Mouse (Mus musculus): ENCODE measurements around the gene Hist1h4b. TPM values are rescaled to one million over a fixed set of nuclear protein-coding genes. Genes with fewer than 3 reads are reported as not detected.
"Not testable (repeated sequence)": the region's sequence is repeated elsewhere in the genome, so short reads cannot be mapped to it uniquely, and the experiment has no call there.

Gene Hist1h4b
- polyA plus RNA-seq, 1 experiment from 2014 or later, result 4.4 TPM

DNA sequence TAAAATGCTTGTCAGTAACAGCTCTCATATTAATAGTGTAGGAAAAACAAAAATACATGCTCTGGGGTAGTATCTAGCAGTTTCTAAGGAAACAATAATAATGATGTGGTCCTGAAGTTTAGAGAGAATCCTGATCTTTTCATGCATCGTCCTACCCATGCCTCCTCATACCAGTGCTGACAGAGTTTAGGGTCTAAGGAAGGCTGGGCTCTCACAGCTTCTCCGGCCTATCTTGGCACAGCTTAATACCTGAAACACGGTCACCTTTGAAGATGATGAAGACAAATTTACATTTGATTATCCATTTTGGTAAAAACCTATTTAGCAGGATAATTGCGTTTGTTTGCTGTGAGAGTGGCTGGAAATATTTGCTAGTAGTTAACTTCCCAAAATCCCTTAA is 12.8 kb upstream of the Hist1h4b start:
- H3K27ac ChIP-seq, result no peak overlapping the region
- DNase-seq (ENCODE audit: low spot score) (no peak), ATAC-seq (replicated peaks; ENCODE audit: low FRiP score, low read depth) (no peak)
- peaks cover 11% of the 10 kb centered on the region for H3K4me1 ChIP-seq (replicated peaks; ENCODE audit: insufficient read depth, low read length)
- H3K4me3 ChIP-seq (replicated peaks; ENCODE audit: low read depth, low read length), result no peak overlapping the region
- TF ChIP-seq CTCF (IDR thresholded peaks at IDR 0.05; ENCODE audit: low read depth), result no peak
- 39% methylated on average over 4 of the region's 4 CpGs for WGBS
- no peak overlapping the region for H3K9ac ChIP-seq (ENCODE audit: low read depth, low read length)
- no peaks in the 10 kb centered on the region for H3K36me3 ChIP-seq (ENCODE audit: insufficient read depth, low read length)
- H3K9me3 ChIP-seq (replicated peaks; ENCODE audit: low read length), result no peaks in the 10 kb centered on the region
- peak overlapping the region; percentile 60 for H3K4me2 ChIP-seq (ENCODE audit: low read length)
- H3K27me3 ChIP-seq (ENCODE audit: insufficient read depth, low read length), result no peaks in the 10 kb centered on the region

DNA sequence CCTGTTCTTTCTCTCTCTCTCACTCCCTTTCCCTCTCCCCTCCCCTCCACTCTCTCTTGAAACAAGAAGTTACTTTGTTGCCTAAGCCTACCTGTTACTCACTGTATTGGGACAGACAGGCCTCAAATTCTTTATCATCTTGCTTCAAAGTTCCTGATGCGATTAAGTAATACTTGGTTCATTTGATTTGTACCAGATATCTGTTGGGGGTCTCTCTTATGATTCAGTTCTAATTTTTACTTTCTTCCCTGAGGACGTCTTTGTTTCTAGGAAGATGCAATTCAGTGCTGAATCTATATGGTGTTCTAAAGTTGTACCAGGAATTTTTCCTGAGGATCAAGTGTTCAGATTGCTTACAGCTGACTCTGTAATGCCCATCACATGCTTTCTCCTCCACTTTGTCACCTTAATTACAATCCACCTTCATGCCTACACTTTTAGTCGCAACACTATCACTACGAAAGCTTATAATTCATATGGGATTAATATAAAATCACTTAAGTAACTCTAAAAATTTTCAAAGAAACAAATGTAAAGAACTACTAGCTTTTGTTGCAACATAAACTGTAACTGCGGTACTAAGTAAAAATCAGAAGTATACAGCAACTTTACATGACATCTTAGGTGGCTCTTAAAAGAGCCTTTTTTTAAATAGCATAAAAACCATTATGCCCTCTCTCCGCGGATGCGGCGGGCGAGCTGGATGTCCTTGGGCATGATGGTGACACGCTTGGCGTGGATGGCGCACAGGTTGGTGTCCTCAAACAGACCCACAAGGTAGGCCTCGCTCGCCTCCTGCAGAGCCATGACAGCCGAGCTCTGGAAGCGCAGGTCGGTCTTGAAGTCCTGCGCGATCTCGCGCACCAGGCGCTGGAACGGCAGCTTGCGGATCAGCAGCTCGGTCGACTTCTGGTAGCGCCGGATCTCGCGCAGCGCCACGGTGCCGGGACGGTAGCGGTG is 12.1 kb upstream of the Hist1h4b start:
- DNase-seq (ENCODE audit: low spot score) (no peak), ATAC-seq (replicated peaks; ENCODE audit: low FRiP score, low read depth) (no peak)
- 2% methylated on average over 13 of the region's 36 CpGs for WGBS
- Histone ChIP-seq H3K4me3 (replicated peaks; ENCODE audit: low read depth, low read length) (peak overlapping the region; percentile 30), H3K36me3 (ENCODE audit: insufficient read depth, low read length) (no peaks in the 10 kb centered on the region), H3K9ac (ENCODE audit: low read depth, low read length) (peak overlapping the region; percentile 31; the same call in 1 of the 2 replicates), H3K27me3 (ENCODE audit: insufficient read depth, low read length) (no peaks in the 10 kb centered on the region), H3K4me1 (replicated peaks; ENCODE audit: insufficient read depth, low read length) (peaks cover 11% of the 10 kb centered on the region), H3K4me2 (ENCODE audit: low read length) (peak overlapping the region; percentile 60), H3K27ac (peak overlapping the region; percentile 57; the same call in 1 of the 2 replicates), H3K9me3 (replicated peaks; ENCODE audit: low read length) (no peaks in the 10 kb centered on the region)
- no peak for TF ChIP-seq CTCF (IDR thresholded peaks at IDR 0.05; ENCODE audit: low read depth)

DNA sequence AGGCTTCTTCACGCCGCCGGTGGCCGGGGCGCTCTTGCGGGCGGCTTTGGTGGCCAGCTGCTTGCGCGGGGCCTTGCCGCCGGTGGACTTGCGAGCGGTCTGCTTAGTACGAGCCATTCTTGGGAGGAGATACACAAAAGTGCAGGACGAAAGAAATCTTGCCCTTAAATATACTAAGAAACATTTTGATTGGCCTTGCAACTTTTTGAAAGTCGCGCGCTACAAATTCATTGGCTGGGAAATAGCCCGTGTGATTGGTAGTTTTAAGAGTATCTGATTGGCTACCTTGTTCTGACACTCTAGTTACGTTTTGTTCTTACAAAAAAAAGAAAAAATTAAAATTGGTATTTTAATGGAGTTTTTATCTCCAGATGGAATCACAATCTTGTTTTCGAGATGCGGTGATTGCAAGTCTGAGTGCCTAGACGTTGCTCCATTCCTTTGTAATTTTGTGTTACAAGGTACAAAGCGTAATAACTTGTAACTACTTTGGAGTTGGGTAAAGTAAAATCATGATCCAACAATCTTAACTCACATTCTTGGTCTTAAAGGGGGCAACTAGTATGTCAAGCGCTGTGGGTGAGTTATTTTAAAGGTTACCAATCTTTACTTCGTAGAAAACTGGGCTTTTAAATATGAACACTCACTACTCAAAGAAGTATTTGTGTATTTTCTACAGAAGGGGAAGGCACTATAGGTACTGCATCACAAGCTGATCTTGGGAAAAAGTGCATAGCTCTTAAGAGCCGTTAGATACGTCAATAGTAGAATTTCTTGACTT is 11.2 kb upstream of the Hist1h4b start, which contains the start of gene Hist1h3c:
Hist1h3c (minus strand) TSS at position 222 of the 781 bp plus-strand sequence.
- H3K4me1 ChIP-seq (replicated peaks; ENCODE audit: insufficient read depth, low read length), result peaks cover 11% of the 10 kb centered on the region

DNA sequence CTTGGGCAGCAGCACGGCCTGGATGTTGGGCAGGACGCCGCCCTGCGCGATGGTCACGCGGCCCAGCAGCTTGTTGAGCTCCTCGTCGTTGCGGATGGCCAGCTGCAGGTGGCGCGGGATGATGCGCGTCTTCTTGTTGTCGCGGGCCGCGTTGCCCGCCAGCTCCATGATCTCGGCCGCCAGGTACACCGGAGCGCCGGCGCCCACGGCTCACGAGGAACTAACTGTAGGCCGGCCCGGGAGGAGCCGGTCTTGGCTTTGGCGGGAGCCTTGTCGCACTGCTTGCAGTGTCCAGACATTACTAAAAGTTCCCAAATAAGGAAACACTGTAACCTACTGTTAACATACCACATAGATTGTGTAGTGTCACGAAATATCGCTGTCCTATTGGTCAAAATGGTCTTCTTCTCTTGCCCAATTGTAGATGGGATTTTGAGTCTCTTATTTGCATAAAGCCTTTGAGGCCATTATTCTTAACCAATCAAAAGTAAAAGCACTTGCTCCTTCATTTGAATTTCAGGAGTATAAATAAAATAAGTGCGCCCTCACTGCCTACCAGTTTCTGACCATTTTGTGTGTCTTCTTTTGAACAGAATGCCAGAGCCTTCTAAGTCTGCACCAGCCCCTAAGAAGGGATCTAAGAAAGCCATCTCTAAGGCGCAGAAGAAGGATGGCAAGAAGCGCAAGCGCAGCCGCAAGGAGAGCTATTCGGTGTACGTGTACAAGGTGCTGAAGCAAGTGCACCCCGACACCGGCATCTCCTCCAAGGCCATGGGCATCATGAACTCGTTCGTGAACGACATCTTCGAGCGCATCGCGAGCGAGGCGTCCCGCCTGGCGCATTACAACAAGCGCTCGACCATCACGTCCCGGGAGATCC is 10.4 kb upstream of the Hist1h4b start, which contains the start of gene Hist1h2bb:
Hist1h2bb (plus strand) TSS at position 534 of the 880 bp plus-strand sequence.
- DNase-seq (ENCODE audit: low spot score), result peak; percentile 99
- H3K9me3 ChIP-seq (replicated peaks; ENCODE audit: low read length); H3K27me3 ChIP-seq (ENCODE audit: insufficient read depth, low read length); H3K36me3 ChIP-seq (ENCODE audit: insufficient read depth, low read length): not testable (repeated sequence)
- 0% methylated on average over 37 of the region's 58 CpGs for WGBS
- peak within 1 kb of the TSS; percentile 96 for H3K27ac ChIP-seq
- H3K4me3 ChIP-seq (replicated peaks; ENCODE audit: low read depth, low read length), result peak within 1 kb of the TSS; percentile 32
- peak; percentile 86 for ATAC-seq (replicated peaks; ENCODE audit: low FRiP score, low read depth)
- TF ChIP-seq CTCF (IDR thresholded peaks at IDR 0.05; ENCODE audit: low read depth), result 0 out of 2 replicates have a peak, but pooled peaks have one; percentile 4
- H3K4me1 ChIP-seq (replicated peaks; ENCODE audit: insufficient read depth, low read length), result peaks cover 11% of the 10 kb centered on the region
- H3K4me2 ChIP-seq (ENCODE audit: low read length), result peak within 1 kb of the TSS; percentile 60
- H3K9ac ChIP-seq (ENCODE audit: low read depth, low read length), result peak within 1 kb of the TSS; percentile 54

More for the DNA sequence above, 11.2 kb upstream of the Hist1h4b start, which contains the start of gene Hist1h3c:
- Histone ChIP-seq H3K9me3 (replicated peaks; ENCODE audit: low read length) (no peaks in the 10 kb centered on the region), H3K36me3 (ENCODE audit: insufficient read depth, low read length) (no peaks in the 10 kb centered on the region), H3K27me3 (ENCODE audit: insufficient read depth, low read length) (no peaks in the 10 kb centered on the region), H3K27ac (peak within 1 kb of the TSS; percentile 96), H3K9ac (ENCODE audit: low read depth, low read length) (peak within 1 kb of the TSS; percentile 54), H3K4me2 (ENCODE audit: low read length) (peak within 1 kb of the TSS; percentile 60), H3K4me3 (replicated peaks; ENCODE audit: low read depth, low read length) (peak within 1 kb of the TSS; percentile 32)
- peak; percentile 98 for DNase-seq (ENCODE audit: low spot score)
- peak; percentile 61 for ATAC-seq (replicated peaks; ENCODE audit: low FRiP score, low read depth)
- WGBS, result 1% methylated on average over 22 of the region's 28 CpGs
- TF ChIP-seq CTCF (IDR thresholded peaks at IDR 0.05; ENCODE audit: low read depth), result no peak

DNA sequence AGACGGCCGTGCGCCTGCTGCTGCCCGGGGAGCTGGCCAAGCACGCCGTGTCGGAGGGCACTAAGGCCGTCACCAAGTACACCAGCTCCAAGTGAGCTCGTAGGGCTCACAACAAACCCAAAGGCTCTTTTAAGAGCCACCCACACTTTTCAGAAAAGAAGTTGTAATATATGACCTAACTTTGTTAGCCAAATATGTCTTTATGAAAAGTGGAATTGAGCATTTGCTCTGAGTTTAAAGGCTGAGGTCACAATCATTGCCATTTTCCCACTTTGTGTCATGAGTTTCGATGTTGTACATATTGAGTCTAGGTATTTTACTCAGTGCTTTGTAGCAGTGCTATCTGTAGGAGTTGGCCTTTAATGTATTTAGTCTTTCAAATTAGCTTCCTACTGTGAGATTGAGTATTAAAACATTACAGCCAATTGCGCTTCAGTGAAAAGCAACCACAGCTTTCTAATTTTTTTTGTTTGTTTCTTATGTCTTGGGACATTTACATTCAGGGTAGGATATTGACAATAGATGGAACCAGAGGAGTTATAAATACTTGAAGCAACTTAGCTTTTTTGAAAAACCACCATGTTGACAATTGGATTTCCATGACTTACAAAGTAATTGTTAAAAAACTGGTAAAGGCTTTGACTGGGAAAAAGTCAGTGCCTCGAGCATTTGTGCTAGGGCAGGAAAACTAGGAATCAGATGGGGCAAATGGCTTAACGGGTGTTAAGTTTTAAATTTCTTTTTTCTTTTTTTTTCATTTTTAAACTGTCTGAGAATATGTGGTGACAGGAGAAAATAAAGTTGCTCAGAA is 9.5 kb upstream of the Hist1h4b start:
- Histone ChIP-seq H3K27ac (peak overlapping the region; percentile 96), H3K27me3 (ENCODE audit: insufficient read depth, low read length) (no peaks in the 10 kb centered on the region), H3K4me2 (ENCODE audit: low read length) (peak overlapping the region; percentile 60), H3K9ac (ENCODE audit: low read depth, low read length) (peak overlapping the region; percentile 49), H3K9me3 (replicated peaks; ENCODE audit: low read length) (no peaks in the 10 kb centered on the region), H3K4me1 (replicated peaks; ENCODE audit: insufficient read depth, low read length) (peaks cover 11% of the 10 kb centered on the region), H3K36me3 (ENCODE audit: insufficient read depth, low read length) (no peaks in the 10 kb centered on the region), H3K4me3 (replicated peaks; ENCODE audit: low read depth, low read length) (peak overlapping the region; percentile 32)
- no peak for TF ChIP-seq CTCF (IDR thresholded peaks at IDR 0.05; ENCODE audit: low read depth)
- ATAC-seq (replicated peaks; ENCODE audit: low FRiP score, low read depth), result peak; percentile 2; the same call in 1 of the 2 replicates
- WGBS, result 4% methylated on average over 10 of the region's 13 CpGs
- DNase-seq (ENCODE audit: low spot score), result peak; percentile 39

All from kidney, postnatal 0 days (tissue).